Mouse (Mus musculus) bone marrow, adult 2 months (tissue): ENCODE results near the gene Abca17. TPM values are rescaled to one million over a fixed set of nuclear protein-coding genes. Genes with fewer than 3 reads are reported as not detected.

Source experiments
- H3K27ac ChIP-seq: fragments of 200-500 bp; 2 replicates; pipeline ENCODE4 v1.5.1; 2012; ENCODE audit warnings: low read depth, mild to moderate bottlenecking, control low read depth, inconsistent platforms, low read length; ENCODE audit not compliant: control insufficient read depth, poor library complexity, insufficient read depth
- H3K4me1 ChIP-seq: fragments of 200-500 bp; 2 replicates; pipeline ENCODE4 v1.6.1; 2011; ENCODE audit warnings: low read length; ENCODE audit not compliant: control insufficient read depth, insufficient read depth
- H3K4me3 ChIP-seq: fragments of 200-500 bp; replicated peaks from 2 replicates; pipeline ENCODE3; 2011; ENCODE audit warnings: mild to moderate bottlenecking, low read depth, low read length, control low read depth; ENCODE audit not compliant: control insufficient read depth
- CTCF ChIP-seq: fragments of 200-500 bp; IDR thresholded peaks from 2 replicates; pipeline ENCODE4 v1.5.1; 2011; ENCODE audit warnings: low read length, control low read depth; ENCODE audit not compliant: control insufficient read depth, insufficient read depth
- POLR2A ChIP-seq: fragments of 200-500 bp; IDR thresholded peaks from 2 replicates; pipeline ENCODE4 v1.6.1; 2011; ENCODE audit warnings: low read depth, mild to moderate bottlenecking, control low read depth, low read length, borderline replicate concordance; ENCODE audit not compliant: control insufficient read depth
- WGBS: fragments of 180-500 bp; shearing (Covaris S2); methylation state at CpG from one replicate; pipeline ENCODE4 v1.1.7; 2018; 5-methylcytosine and 5-hydroxymethylcytosine counted together
- polyA plus RNA-seq: library from polyadenylated mRNA; stranded (reverse); fragments of >200 nt; gene quantifications from 2 replicates; pipeline ENCODE4 v1.2.4, GENCODE M21; 2011; ENCODE audit warnings: low replicate concordance; ENCODE audit not compliant: missing spikeins, insufficient read depth, insufficient read length

Abca17 gene
- polyA plus RNA-seq, 1 experiment = not detected

- under 1% methylated on average over 32 of the region's 32 CpGs for WGBS
- TF ChIP-seq POLR2A = no peak; the same call in 1 of the 2 replicates
- no peak for TF ChIP-seq CTCF
- Histone ChIP-seq H3K4me3 (peak overlapping the region; percentile 85), H3K27ac (peak overlapping the region; percentile 73), H3K4me1 (no peaks in the 10 kb centered on the region)
Measured at GRCm38 (mm10) chr17:24250988-24251319, 99.9 kb downstream of the Abca17 start.

GRCm38 (mm10) chr17:24248641-24249040 lies 102.2 kb downstream of the Abca17 start:
- no peaks in the 10 kb centered on the region for H3K4me1 ChIP-seq
- WGBS = 98% methylated on average over 2 of the region's 2 CpGs
- H3K4me3 ChIP-seq = no peak overlapping the region
- TF ChIP-seq POLR2A (no peak), CTCF (no peak)
- no peak overlapping the region for H3K27ac ChIP-seq

GRCm38 (mm10) chr17:24244061-24244460 lies 106.8 kb downstream of the Abca17 start:
- TF ChIP-seq CTCF = no peak
- TF ChIP-seq POLR2A = no peak

GRCm38 (mm10) chr17:24243311-24243969 lies 107.4 kb downstream of the Abca17 start:
- TF ChIP-seq CTCF (peak; percentile 66), POLR2A (no peak)

More at GRCm38 (mm10) chr17:24244061-24244460, 106.8 kb downstream of the Abca17 start:
- Histone ChIP-seq H3K4me1 (no peaks in the 10 kb centered on the region), H3K4me3 (no peak overlapping the region), H3K27ac (no peak overlapping the region)
- 99% methylated on average over 8 of the region's 8 CpGs for WGBS

GRCm38 (mm10) chr17:24236921-24237320 lies 113.9 kb downstream of the Abca17 start:
- TF ChIP-seq POLR2A (no peak), CTCF (no peak)
- Histone ChIP-seq H3K4me1 (no peaks in the 10 kb centered on the region), H3K27ac (no peak overlapping the region), H3K4me3 (no peak overlapping the region)
- WGBS = 95% methylated on average over 7 of the region's 7 CpGs

More at GRCm38 (mm10) chr17:24243311-24243969, 107.4 kb downstream of the Abca17 start:
- Histone ChIP-seq H3K27ac (no peak overlapping the region), H3K4me1 (no peaks in the 10 kb centered on the region), H3K4me3 (no peak overlapping the region)
- 92% methylated on average over 4 of the region's 4 CpGs for WGBS

GRCm38 (mm10) chr17:24236479-24236878 lies 114.4 kb downstream of the Abca17 start:
- WGBS = 97% methylated on average over 1 of the region's 1 CpGs
- Histone ChIP-seq H3K27ac (no peak overlapping the region), H3K4me1 (no peaks in the 10 kb centered on the region), H3K4me3 (no peak overlapping the region)
- TF ChIP-seq CTCF = no peak
- no peak for TF ChIP-seq POLR2A

- H3K4me3 ChIP-seq = no peak overlapping the region
- H3K4me1 ChIP-seq = no peaks in the 10 kb centered on the region; the same call in 1 of the 2 replicates
- H3K27ac ChIP-seq = no peak overlapping the region
- TF ChIP-seq CTCF = no peak
- no peak for TF ChIP-seq POLR2A
- WGBS = 93% methylated on average over 7 of the region's 7 CpGs
Measured at GRCm38 (mm10) chr17:24227941-24228340, 122.9 kb downstream of the Abca17 start.

GRCm38 (mm10) chr17:24226721-24227120 lies 124.1 kb downstream of the Abca17 start:
- peak overlapping the region; percentile 53 for H3K27ac ChIP-seq
- TF ChIP-seq POLR2A (no peak), CTCF (no peak)
- 95% methylated on average over 8 of the region's 8 CpGs for WGBS
- H3K4me3 ChIP-seq = no peak overlapping the region
- H3K4me1 ChIP-seq = no peaks in the 10 kb centered on the region; the same call in 1 of the 2 replicates
